Mouse (Mus musculus) layer of hippocampus, postnatal 14 days (tissue): Measurements from ENCODE around the gene Kptn. TPM values are rescaled to one million over a fixed set of nuclear protein-coding genes. Genes with fewer than 3 reads are reported as not detected.

ENCODE experiments used
- DNase-seq, 2 experiments: peaks; one replicate each; pipeline ENCODE4 v3.0.0; 2021 to 2022; ENCODE audit warnings: low spot score in 2 of 2, mixed read lengths in 1 of 2
- total RNA-seq, 2 experiments: library from RNA; stranded (reverse); gene quantifications; 2 replicates each; pipeline ENCODE4 v1.2.3; 2021

Kptn gene
- total RNA-seq, 2 experiments from 2014 or later: 30.3 to 38.6 TPM

DNA sequence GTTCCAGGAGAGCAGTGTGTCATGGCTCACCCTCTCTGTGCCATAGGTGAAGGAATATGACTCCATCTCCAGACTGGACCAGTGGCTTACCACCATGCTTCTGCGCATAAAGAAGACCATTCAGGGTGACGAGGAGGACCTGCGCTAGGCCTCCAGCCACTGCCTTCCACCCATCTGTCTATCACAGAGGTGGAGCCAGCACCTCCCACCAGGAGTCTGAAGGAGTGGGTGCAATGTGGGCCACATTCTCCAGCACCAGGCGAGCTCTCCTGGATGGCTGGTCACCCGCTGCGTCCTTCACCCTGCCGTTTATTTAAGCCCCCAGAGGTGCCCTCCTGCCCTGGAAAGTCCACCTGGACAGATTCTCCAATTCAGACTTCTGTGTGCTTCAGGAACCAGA is 3.3 kb upstream of the Kptn start:
- DNase-seq: no peak

DNA sequence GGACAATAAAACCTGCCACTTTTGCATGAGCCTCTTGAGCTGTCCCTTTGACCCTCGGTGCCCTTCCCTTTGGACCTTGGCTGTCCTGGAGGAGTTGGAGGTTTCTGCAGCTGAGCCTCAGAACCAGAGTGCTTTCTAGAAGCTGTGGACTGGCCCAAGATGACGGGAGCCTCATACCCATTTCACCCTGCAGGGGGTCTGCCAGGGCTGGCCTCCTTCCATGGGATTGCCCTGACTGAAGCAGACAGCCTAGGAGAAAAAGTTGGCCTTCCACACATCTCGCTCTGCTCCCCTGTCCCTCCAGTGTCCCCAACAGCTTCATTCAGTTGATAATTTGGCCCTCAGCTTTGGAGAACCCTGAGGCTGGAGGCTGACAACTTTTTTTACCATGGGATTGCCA is 2.6 kb upstream of the Kptn start:
- no peak for DNase-seq

DNA sequence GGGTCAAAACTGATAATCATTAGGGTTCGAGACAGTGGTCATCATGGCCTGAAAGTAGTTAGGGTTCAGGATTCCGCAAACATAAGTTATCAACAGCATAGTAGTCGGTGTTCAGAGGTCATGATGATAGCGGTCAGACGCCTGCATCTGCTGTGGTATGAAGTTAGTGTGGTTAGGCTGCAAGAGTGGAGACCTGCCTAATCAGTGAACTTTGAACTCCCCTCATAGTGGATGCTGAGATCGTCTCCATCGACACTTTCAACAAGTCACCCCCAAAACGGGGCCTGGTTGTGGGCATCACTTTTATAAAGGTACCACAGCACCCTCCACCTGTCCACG is 536 bp downstream of the Kptn start:
- no peak for DNase-seq

DNA sequence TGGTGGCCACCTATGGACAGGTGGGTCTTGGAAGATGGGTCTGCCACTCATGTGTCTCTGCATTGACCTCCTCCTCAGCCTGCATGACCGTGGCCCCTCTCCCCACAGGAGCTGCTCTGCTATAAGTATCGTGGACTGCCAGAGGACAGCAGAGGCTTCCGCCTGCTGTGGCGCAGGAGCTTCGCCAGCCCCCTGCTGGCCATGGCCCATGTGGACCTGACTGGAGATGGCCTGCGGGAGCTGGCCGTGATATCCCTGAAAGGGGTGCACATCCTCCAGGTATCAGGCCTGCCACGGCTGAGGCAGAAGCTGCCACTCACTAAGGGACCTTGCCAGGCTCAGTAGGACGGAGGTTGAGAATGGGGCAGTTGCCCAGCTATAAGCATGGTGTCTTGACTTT is 6.1 kb downstream of the Kptn start:
- DNase-seq: no peak

DNA sequence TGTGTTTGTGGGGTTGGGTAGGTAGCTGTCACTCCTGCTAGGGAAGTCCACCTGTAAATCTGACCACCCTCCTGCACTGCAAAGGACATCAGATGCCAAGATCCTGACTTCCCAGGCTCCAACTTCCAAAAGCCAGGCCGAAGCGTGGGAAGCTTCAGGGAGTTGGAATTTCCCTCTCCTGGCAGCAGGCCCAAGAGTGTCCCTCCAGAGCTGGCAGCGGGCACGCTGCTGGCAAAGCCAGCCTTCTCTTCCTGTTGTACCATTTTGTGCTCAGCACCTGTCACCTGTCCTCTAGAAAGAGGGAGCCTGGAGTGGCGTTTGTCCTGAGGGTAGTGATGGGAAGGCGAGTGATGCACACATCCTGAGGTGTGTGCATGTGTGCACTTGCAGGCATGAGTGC is 8.6 kb downstream of the Kptn start:
- DNase-seq: no peak

DNA sequence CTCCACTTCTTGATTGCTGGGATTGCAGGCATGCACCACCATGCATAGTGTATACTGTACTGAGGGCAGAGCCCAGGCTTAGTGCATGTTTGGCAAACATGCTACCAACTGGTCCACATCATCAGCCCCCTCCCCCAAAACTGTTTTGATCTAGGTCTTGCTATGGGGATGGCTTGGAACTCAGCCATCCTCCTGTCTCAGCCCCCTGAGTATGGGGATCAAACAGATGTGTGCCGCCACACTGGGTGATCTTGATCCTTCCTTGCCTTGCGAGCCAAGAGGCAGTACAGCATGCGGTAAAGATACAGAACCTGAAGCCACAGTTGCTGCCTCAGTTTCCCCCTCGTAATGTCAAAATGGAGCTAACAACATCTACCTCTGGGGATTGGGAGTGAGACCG is 9.2 kb downstream of the Kptn start:
- no peak for DNase-seq

DNA sequence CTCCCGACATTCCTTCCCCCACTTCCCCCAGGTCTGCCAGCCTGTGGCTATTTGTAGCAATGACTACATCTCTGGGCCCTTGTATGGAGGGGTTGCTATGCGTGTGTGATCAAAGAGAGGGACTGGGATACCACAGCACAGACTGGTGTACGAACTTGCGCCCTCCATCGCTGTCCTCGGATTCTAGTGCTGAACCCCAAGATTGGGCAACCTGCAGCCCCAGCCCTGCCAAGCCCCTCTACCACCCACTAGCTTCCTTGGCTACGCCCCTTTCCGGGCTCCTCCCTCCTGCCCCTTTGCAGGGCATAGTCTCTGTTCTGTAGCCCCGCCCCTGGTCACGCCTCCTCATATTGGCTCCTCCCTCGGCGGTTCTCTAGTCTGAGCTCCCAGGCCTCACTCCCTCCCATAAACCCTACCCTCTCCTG is 9.7 kb downstream of the Kptn start, which contains the start of gene Slc8a2:
Gene Slc8a2 (plus strand): TSS at position 406 of the 425 bp plus-strand sequence.
- DNase-seq: peak; percentile 85 to 92

DNA sequence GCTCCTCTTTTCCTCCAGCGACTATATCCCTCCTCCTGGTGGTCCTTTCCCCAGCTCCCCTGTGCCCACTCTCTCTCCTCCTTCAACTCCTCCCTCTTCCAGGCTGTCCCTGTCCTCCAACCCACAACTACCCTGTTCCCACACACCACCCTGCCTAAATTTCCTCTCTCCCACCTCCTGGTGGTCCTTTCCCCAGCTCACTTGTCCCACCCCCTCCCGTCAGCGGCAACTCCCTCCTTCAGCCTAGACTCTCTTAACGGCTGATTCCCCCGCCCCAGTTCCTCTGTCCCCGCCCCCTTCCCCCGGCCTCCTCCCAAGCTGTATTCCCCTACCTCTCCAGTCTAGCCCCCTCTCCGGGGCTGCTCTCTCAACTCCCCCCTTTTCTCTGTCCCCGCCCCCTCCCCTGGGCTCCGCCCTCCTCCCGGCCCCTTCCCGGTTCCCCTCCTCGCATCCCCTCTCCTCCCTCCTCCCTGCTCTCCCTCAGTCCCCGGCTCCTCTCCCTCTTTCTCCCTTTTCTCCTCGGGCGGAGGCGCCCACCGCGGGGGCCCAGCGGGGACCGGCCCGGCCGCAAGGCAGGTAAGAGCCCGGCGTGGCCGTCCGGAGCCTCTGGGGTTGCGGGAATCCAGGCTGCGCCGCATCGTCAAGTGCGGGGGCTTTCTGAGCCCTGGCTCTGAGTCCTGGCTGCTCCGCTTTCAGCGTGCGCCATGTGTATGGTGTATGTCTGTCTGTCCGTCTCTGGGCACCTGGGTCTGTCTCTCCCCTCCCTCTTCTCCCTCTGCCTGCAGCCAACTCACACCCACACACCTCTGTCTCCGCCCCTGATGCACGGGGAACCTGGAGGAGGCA is 10.4 kb downstream of the Kptn start:
- peak; percentile 68 to 77 for DNase-seq

DNA sequence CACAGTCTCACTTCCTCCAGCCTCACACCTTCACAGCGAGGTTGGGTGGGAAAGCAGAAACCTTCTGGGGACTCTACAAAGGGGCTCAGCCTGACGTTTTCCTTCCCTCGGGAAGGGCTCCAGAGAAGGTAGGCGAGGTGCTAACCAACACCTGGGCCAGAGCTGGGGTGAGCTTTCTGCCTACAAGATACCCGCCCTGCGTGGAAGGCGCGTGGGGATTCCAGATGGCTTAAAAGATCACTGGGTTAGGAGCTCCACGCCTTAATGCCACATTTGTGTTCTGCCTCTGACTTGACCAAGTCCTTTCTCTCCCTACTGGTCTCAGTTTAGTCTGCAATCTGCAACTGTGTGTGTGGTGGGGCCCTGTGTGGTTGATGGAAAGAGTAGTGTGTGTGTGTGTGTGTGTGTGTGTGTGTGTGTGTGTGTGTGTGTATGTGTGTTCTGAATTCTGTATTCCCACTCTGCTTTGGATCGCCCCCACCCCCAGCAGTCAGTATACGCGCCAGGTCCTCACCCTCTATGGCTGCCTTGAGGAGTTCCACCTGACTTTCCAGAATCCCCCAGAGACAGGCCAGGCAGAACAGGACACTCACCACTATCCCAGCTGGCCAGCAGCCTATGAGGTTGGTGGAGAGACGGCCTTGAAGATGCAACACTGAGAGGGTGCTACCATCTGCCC is 11.4 kb downstream of the Kptn start:
- DNase-seq: no peak

DNA sequence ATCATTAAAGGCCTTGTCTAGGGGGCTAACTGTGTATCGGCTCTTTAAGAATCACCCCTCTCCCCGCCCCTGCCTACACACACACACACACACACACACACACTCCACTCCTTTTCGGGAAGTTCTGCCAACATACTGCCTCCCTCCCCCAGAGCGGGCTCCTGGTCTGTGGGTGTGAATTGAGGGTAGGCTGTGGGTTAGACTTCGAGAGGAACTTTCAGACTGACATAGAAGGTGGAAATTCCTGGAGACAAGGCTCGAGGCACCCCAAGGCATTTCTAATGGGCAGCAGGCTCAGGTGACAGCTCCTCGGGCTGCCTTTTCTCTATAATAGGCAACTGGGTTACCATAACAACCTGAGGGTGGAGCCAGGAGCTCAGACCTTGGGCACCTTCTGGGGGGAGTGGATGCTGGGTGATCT is 12.5 kb downstream of the Kptn start:
- no peak for DNase-seq

DNA sequence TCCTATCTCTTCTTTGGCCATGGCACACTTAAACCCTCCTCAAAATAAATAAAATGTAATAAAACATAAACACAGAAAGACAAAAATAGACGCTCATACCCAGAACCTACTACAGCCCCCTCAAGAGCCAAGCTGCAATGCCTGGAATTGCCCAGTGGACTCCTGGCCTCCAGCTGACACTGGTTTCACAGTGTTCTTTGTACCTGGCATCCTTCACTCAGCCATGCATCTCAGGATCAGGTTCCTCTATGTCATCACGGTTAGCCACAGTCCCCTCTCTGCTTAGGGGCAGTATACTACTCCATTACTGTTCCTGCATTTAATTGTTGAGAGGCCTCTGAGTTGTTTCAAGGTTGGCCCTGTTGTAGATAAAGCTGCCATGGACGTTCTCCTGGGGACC is 13.2 kb downstream of the Kptn start:
- no peak for DNase-seq

DNA sequence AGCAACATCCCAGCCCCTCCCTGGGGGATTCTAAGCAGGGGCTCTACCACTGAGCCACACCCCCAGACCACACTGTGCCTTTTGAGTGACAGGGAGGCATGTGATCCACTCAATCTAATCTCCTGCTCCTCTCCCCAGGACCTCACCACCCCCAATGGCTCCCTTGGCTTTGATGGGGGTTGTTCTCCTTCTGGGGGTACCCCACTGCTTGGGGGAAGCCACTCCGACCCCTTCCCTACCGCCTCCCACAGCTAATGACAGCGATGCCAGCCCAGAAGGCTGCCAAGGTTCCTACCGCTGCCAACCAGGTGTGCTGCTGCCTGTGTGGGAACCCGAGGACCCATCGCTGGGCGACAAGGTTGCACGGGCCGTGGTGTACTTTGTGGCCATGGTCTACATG is 14.0 kb downstream of the Kptn start:
- DNase-seq: no peak

DNA sequence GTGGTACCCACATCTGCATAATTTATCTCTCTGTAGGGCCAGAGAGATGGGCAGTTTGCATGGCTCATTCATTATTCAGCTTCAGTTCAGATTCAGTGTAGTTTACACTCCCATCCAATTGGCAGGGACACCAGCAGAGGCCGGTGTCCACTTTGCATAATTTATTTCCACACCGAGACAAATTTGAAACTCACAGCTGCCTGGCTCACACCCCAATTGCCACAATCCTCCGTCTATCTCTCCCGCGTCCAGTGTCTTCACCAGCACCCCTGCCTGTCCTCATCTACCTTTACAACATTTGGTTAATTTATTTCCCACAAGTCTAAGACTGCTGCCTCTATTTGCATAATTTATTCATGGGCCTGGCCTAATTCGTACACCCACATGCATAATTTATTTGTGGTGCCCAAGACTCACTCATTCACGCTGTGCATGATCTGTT is 15.3 kb downstream of the Kptn start:
- DNase-seq: no peak

DNA sequence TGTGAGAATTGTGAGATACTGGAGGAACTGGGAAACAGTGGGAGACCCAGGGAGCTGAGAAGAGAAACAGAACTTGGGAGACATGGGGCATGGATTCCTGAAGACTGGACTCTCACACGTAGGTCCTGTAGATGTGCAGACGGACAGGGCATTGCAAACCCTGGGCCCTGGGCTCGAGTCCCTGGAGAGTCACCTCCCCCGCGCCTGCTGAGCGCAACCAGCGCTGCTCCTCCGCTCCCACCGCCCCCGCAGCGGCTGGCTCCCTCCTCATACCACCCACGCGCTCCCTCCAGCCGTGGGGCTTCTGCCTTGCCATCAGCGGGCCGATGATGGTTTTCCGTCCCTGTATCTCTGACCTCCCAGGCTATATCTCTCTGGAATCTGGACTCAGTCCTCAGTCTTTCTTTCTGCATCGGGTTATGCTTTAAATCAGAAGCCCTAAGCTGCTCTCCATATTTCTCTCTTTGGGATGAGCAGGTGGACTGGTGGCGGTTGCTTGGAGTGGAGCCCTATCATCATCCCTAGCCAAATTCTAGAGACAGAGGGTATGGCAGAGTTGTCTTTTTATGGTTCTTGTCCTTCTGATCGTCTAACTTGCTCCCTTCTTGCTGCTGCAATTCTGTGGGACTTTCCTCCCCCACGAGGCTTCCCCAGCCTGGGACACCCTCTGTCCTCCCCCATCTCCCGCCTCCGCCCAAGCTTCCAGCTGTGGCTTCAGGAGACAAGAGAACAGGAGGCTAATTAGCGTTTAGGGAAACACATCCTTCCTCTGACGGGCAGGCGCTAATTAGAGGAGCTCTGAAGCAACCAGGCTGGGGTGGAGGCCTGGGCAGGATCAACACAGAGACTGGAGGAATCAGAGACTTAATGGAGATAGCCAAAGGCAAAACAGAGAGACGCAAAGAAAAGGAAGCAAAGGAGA is 27.1 kb downstream of the Kptn start:
- DNase-seq: peak in 1 of 2 experiments; percentile 67

DNA sequence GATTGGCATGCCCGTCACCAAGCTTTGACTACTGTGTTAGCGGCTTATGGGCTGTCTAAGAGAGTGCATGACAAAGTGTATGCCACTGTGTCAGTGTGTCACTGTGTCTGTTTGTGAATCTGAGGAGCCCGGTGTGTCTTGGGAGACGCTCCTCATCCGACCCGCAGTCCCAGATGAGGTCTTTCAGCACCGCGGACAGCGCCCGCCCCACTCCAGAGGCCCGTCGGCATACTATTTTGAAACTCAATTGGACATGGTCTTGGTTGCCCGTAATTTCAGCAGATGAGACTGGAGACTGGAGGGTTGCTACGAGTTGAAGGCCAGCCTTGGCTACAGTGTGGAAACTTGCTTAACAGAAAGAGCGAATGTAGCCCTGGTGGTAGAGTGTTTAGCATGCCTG is 27.9 kb downstream of the Kptn start:
- DNase-seq: no peak

DNA sequence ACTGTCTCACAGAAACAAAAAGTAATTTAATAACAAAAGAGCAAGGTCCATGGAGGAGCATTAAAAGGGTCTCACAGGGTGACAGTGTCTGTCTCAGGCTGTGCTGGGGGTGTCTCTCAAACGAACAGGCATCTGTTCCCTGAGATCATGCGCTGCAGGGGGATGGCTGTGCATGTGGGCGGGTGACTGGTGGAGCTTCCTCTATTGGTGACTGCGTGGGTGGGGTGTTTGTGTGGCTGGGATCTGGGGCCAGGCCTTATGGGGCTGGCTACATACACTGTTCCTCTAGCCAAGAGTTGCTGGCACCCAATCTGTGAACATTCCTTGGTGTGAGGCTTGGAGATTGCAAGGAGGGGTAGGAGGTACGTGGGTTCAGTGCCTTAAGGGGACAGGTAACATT is 29.5 kb downstream of the Kptn start:
- peak in 1 of 2 experiments; percentile 90 for DNase-seq

DNA sequence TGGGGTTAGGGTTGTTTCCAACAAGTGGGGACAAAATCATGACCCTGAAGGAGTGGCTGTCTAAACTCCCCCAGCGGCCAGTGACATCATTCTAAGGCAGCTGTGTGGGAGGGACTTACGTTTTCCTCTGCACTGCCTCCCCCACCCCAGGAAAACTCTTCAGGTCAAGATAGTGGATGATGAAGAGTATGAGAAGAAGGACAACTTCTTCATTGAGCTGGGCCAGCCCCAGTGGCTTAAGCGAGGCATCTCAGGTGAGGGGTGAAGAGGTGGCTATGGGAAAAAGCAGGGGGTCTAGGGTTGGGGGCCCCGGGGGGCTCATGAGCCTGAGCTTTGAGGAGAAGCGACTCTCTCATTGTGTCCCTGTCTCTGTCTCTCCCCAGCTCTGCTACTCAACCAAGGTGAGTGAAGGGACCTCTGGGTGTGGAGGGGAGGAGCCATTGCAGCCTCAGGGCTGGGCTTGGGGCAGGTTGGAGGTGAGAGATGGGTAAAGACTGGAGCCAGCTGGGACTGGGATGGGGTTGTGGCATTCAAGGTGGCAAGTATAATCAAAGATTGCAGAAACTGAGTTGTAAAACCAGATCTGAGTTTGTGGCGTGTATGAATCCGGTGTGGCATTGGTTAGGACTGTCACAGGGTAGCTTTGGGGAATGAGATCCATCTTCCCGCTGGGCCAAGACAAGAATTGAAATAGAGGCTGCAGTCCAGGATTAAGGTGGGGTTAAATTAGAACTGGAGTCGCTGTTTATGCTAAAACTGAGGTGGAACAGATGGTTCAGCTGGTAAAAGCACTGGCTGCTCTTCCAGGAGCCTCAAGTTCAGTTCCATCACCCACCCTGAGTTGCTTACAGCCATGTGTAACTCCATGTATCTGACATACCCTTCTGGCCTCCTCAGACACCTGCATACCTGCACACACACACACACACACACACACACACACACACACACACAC is 30.8 kb downstream of the Kptn start:
- no peak for DNase-seq

DNA sequence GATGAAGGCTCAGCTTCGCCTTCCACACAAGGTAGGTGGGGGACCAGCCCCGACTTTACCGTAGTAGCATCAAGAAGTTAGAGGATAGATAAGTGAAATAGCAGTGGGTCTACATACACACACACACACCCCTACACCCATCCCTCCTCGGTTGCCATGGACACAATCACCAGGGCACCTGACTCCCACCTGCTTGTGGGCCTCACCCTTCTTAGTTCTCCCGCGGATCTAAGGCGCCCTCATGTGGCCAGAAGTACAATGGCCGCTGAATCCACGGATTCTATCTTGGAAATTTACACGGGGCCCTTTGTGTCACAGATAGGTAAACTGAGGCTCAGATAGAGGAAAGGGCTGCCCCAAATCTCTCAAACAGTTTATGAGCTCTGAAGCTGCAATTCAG is 33.8 kb downstream of the Kptn start:
- DNase-seq: no peak

DNA sequence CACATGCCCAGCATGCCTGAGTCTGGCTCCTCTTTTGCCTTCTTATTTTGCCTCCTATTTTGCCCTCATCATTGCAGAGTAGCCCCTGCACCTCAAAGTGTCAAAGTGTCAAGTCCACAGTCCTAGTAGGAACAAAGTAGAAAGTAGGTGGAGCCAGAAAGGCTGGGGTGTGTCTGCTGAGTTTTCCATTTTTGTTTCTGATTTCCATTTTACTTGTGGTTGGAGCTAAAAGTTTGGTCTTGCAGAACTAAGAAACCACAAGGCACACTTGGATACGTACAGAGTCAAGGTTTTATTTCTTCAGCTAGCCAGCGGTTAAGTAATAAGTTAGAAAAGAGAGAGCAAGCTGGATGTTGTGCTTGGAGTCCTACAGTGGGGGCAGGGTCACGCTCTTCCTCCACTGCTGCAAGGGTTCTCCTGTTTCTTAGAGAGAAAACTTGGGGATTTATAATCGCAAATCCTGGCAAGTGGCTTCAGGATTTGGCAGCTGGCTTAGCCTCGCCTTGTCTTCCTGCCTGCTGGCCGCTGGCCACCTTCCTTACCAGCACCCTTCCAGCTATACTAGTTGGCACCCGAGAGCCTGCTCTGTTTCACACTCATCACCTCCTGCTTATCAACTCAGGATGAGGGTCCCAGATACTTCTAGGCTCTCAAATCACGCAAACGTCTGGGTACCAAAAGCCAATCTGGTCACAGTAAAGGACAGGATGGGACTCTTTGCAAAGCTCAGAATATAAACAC is 35.6 kb downstream of the Kptn start:
- DNase-seq: no peak
